Mouse (Mus musculus): ENCODE measurements at regions not wholly inside any gene's neighbourhood (a gene's known extent, or its start where the extent isn't known, plus 50 kb on each side); places are given as distances from the start of the nearest gene placed in this dataset.

GRCm38 (mm10) chr5:50146926-50147325 is 88.1 kb upstream of the Adgra3 start:
- TF ChIP-seq POLR2A (IDR thresholded peaks at IDR 0.05; ENCODE audit: insufficient read depth, low read depth, low read length), result no peak
- no peak for TF ChIP-seq CTCF (IDR thresholded peaks at IDR 0.05)
- no peak for TF ChIP-seq EP300 (IDR thresholded peaks at IDR 0.05; ENCODE audit: insufficient read depth, low read depth, low read length)
